Mouse (Mus musculus) gastrocnemius, adult 2 months (tissue): ENCODE data around the gene Gm20388. TPM values are rescaled to one million over a fixed set of nuclear protein-coding genes. Genes with fewer than 3 reads are reported as not detected.
A peak's percentile ranks its signal among the peaks of the same experiment; 100 is the strongest.

Source experiments
- DNase-seq: peaks from one replicate; pipeline ENCODE4 v3.0.0; 2022
- H3K27ac ChIP-seq: fragments of 200-600 bp; 2 replicates; pipeline ENCODE4 v1.8.1; 2022; ENCODE audit warnings: mild to moderate bottlenecking
- H3K4me3 ChIP-seq: fragments of 200-600 bp; 2 replicates; pipeline ENCODE4 v1.8.1; 2022; ENCODE audit warnings: mild to moderate bottlenecking, moderate library complexity
- CTCF ChIP-seq: fragments of 200-600 bp; IDR thresholded peaks from 2 replicates; pipeline ENCODE4 v1.8.1; 2022; ENCODE audit warnings: antibody characterized with exemption, mild to moderate bottlenecking, moderate library complexity
- intact Hi-C: fragments of 180-260 bp; cut with DNase I; formaldehyde crosslinking; loops from one replicate; pipeline ENCODE4 v1.15.1; 2025
- total RNA-seq, 2 experiments: library from RNA; stranded (reverse); gene quantifications; 2 replicates each; pipeline ENCODE4 v1.2.3; 2021

The Gm20388 gene
- total RNA-seq, 2 experiments from 2014 or later = 6.1 to 15.0 TPM

DNA sequence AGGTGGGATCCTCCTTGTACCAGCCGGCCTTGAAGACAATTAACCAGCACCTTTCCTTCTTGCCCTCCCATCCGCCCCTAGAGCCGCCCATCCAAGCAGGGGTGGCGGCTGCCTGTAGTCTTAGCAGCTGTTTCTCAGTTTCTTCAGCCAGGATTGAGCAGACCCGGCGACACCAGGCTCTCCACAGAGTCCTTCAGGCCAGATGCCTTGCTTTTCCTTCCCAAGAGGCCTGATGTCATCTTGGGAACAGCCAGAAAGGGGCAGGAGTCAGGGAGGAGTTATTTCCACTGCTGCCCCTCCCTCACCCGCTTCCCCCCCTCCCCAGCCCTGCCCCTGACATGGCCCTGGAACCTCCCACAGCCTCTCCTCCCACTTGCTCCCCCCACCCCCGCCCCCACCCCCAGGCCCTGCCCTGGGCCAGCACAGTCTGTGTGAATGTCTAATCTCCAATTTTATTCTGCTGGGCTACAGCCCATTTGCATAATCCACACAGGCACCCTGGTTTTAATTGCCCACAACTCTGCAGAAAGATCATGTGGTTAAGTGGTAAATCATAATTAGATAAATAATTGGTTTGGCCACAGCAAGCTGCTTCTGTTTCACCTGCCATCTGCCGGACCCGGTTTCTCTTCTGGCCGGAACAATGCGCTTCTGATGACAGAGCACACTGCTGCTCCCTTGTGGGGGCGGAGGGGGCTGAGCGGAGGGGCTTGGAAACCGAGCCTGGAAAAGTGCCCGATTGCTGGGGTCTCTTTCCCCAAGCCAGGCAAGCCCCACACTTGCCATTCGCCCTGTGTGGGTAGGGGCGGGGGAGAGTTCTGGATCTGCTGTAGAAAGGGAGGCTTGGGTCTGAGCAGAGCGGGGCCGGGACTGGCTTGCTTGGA is 610.3 kb downstream of the Gm20388 start:
- peak; percentile 58 for DNase-seq
- Histone ChIP-seq H3K4me3 (no peak overlapping the region), H3K27ac (0 out of 2 replicates have a peak overlapping the region, but pooled peaks have one; percentile 1)
- TF ChIP-seq CTCF = no peak; the same call in 1 of the 2 replicates
- intact Hi-C loops = no loop called here

DNA sequence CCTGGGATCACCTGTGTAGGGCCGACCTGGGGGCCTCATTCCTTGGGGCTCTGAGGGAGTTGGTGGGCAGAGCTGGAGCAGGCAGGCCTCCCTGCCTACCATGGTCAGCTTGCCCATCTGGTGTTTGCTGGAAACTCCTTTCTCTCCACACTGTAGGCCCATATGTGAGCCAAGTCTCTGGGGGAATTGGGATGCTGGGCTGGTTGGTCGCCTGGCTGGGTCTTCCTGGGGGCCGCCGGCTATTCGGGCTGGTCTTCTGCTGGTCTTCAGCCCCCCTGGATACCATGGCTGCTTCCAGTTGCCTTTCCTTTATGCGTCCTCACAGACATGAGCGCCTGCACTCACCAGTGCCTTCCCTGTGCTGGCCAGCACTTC is 610.9 kb downstream of the Gm20388 start:
- H3K27ac ChIP-seq = no peak overlapping the region
- DNase-seq = no peak
- intact Hi-C loops = no loop called here
- H3K4me3 ChIP-seq = no peak overlapping the region
- no peak for TF ChIP-seq CTCF

DNA sequence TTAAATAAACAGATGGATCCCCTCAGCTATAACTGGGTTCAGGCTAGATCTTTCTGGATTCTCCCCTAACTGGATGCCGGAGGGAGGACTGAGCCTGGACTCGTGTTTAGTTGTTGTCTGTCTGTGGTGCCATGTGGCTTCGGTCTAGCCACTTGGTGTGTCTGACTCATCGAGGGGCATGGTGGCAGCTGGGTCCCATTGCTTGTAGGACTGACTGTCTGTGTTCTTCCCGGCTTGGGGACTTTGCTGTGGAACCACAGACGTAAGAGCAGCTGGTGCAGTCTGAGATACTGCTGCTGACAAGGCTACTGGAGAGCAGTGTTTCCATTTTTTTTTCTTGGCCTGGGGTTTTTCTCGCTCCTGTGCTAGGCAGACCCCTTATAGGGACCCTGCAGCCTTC is 613.0 kb downstream of the Gm20388 start:
- TF ChIP-seq CTCF = no peak
- H3K4me3 ChIP-seq = no peak overlapping the region
- H3K27ac ChIP-seq = no peak overlapping the region
- no peak for DNase-seq
- intact Hi-C loops = no loop called here

DNA sequence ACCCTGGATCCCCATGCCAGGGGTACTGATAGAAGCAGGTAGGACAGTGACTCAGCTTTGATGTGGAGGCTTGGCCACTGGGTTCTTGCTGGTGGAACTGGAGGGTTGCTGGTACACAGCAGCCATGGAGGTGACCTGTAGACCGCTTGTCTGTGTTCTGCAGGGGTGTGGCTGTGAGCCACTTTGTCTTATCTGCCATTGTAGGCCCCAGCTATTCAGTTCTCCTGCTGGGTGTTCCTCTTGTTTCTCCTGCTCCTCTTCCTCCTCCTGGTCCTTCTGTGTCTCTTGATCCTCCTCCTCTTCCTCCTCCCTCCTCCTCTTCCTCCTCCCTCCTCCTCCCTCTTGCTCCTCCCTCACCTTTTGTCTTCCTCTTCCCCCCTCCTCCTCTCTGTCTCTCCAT is 614.5 kb downstream of the Gm20388 start:
- intact Hi-C loops = no loop called here
- no peak for DNase-seq
- TF ChIP-seq CTCF = no peak
- Histone ChIP-seq H3K27ac (peak overlapping the region; percentile 73), H3K4me3 (no peak overlapping the region)

DNA sequence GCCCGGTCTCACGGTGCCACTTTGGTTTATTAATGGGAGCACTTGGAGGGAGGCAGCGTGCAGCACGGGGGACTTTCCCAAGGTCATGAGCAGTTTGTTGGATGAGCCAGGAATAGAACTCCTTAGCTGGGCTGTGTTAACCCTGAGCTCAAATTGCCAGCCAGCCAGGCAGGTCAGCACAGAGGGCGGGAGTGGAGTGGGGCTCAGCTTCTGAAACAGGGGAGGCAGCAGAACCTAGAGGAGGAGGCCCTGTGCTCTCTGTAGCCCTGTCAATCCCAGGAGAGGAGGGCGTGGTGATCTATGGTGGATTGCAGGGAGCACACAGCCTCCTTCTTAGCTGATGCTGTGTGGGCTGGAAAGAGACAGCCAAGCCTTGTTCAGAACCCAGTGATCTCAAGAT is 615.2 kb downstream of the Gm20388 start:
- intact Hi-C loops = no loop called here
- no peak for TF ChIP-seq CTCF
- H3K4me3 ChIP-seq = no peak overlapping the region
- DNase-seq = peak; percentile 77
- H3K27ac ChIP-seq = peak overlapping the region; percentile 73

DNA sequence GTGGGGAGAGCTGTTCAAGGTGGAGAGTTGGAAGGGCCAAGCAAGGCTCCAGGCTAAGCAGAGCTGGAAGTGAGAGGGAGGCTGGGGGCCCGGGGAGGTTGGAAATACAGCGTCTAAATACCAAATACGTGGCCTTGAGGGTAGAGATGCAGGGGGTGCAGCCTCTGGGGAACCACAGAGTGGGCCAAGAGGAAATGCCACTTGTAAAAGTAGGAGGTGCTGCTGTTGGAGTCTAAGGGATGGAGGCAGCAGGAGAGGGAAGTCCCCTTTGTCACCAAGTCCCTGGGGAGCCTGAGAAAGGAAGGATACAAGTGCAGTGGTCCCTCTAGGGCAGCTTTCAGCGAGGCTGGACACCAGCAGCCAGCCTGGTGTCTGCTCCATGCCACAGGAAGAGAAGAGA is 615.9 kb downstream of the Gm20388 start:
- Histone ChIP-seq H3K27ac (peak overlapping the region; percentile 46), H3K4me3 (no peak overlapping the region)
- TF ChIP-seq CTCF = no peak
- intact Hi-C loops = no loop called here
- DNase-seq = no peak

DNA sequence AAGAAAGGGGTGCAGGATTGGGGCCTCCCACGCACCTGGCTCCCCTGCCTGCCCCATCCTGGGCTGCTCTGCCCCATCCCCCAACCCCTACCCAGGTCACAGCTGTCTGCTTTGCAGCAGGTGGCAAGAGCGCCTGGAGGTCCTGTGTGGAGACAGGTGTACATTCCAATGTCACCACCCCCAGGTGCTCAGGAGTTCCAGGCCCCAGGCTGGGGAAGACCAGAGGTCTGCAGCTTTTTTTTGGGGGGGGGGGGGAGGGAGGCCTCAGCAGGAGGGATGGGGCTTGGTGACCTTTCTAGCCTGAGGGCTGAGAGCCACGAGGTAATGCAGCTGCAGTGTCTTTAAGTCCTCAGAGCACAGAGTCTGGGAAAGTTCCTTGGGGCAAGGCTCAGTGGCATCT is 617.7 kb downstream of the Gm20388 start:
- intact Hi-C loops = no loop called here
- H3K27ac ChIP-seq = no peak overlapping the region; the same call in 1 of the 2 replicates
- H3K4me3 ChIP-seq = no peak overlapping the region
- DNase-seq = no peak
- no peak for TF ChIP-seq CTCF

DNA sequence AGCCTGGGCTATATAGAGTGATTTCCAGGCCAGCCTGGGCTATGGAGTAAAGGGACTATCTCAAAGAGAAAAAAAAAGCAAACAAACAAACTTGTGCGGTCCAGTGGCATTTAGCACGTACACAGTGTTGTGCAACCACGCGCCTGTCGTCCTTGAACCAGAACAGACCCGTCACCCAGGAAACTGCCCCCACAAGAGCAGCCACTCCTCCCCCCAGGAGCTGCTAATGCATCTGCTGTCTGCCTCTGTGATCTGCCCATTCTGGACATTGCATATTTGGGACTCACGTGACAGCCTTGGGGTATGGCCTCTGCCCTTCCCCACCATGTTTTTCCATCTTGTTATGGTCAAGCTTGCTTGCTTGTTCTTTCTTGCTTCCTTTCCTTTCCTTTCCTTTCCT is 618.6 kb downstream of the Gm20388 start:
- TF ChIP-seq CTCF = no peak
- intact Hi-C loops = no loop called here
- DNase-seq = no peak
- Histone ChIP-seq H3K4me3 (no peak overlapping the region), H3K27ac (no peak overlapping the region)

DNA sequence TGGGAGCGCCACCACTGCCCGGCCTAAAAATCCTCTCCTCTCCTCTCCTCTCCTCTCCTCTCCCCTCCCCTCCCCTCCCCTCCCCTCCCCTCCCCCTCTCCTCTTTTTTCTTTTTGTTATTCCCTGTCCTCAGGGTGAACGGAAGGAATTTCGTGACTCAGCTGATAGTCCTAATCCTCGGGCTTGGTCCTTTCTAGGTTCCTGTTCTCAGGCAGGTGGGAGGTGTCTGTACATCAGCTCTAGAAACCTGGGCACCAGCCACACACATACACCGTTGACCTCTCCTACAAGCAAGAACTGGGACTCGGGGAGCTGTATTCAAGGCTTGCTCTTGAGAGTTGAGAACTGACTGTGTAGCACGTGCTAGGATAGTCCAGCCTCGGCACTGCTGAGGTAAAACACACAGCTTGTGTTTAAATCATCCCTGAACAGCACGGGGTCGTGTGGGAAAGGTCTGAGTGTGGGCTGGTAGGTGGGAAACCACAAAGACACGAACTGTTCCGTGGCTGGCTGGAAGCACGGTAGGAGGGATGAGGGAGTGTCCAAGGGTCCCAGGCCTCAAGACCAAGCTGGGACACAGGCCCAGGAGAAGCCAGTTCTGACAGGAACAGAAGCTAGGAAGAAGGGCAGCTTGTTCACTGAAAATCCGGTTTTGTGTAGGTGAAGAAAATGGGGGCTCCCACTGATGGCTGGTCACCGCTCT is 620.5 kb downstream of the Gm20388 start:
- intact Hi-C loops = loop anchor here (5.0 kb wide), 1 partner anchor 39 kb away; no protein-coding TSS in a partner anchor
- no peak for DNase-seq
- peak overlapping the region; percentile 75 for H3K27ac ChIP-seq
- TF ChIP-seq CTCF = no peak
- H3K4me3 ChIP-seq = no peak overlapping the region

DNA sequence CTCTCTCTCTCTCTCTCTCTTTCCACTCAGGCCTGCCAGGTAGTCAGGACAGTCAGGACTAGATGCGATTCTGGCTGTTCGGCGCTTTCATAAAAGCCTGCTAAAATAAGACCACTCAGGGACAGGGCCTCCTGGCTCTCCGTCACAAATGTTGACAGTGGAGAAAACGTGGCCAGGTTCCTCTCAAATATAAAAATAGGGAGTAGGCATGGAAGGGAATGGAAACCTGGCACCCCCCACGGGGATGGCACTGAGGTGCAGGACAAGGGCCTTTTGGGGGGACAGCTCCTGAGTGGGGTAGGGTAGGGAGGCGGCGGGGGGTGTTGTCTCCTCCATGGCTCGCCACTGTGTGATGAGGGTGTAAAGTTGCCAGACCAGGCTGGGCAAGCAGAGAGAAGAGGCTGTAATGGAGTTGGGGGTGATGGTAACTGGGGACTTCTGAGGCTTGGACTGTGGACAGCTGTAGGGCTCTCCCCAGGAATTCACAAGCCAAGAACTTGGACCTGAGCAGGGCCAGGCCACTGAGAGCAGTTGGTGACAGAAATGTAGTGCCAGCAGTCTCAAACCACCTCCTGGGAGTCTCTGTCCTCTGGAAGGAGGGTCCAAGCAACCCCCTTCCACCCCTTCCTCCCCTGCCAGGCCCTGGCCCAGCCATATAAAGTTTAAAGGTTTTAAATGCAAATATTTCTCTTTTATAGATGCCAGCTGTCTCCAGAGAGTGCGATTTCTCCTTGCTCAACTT is 621.3 kb downstream of the Gm20388 start:
- Histone ChIP-seq H3K27ac (peak overlapping the region; percentile 68), H3K4me3 (no peak overlapping the region)
- intact Hi-C loops = loop anchor here (5.0 kb wide), 1 partner anchor 40 kb away; no protein-coding TSS in a partner anchor
- TF ChIP-seq CTCF = no peak
- peak; percentile 73 for DNase-seq

DNA sequence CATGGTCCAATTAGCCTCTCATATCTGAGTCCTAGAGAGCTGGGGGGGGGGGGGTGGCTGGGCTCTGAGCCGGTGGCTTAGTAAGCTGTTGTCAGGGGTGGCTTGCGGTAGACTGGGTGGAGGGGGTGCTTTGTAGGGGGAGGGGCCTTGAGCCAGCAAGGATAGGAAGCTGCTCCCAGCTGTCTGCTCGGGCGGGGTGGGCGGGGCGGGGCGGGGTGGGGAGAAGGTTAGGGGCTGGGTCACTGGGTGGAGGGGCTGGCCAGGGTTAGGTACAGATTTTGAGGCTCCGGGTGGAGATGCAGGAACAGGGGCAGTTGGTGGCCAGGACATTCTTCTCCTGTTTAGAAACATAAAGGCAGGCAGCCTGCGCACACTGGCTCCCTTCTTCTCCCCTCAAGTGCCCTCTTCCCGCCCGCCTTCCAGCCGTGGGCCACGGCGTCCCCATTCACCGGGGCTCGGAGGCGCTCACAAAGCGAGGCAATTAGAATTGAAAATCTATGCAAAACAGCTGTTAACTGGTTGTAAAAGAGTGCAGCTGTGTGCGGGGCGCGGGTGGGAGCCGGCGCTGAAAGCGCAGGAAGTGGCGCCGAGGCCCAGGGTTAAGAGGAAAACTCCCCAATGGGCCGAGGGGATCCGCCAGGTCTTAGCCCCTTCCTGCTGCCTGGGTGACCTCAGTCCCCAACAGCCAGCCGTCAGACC is 622.0 kb downstream of the Gm20388 start:
- Histone ChIP-seq H3K27ac (peak overlapping the region; percentile 68; the same call in 1 of the 2 replicates), H3K4me3 (no peak overlapping the region)
- intact Hi-C loops = loop anchor here (5.0 kb wide), 1 partner anchor 40 kb away; no protein-coding TSS in a partner anchor

DNA sequence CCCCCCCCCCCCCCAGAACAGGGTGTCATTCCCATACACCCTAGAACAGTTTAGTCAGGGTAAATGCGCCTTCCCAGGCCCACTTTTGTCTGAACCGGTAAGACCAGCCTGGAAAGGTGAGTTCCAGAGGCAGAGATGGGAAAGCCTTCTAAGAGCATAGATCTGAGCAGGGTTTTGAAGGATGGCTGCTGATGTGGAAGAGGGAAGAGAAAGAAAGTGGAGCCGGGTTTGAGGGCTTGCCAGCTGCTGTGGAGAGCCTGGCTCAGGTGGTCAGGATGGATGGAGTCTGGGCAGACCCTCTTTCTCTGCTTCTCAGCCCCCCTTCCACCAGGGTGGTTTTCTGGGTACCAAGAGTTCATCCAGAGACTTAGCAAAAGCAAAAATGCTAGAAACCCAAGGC is 622.7 kb downstream of the Gm20388 start:
- DNase-seq = no peak
- TF ChIP-seq CTCF = no peak
- no peak overlapping the region for H3K27ac ChIP-seq
- intact Hi-C loops = loop anchor here (5.0 kb wide), 1 partner anchor 41 kb away; no protein-coding TSS in a partner anchor
- no peak overlapping the region for H3K4me3 ChIP-seq

More for the DNA sequence above, 622.0 kb downstream of the Gm20388 start:
- no peak for DNase-seq
- no peak for TF ChIP-seq CTCF
